In genomic region chr19:44562652-44563206, GRCm38 (mm10) we compare ENCODE assay signal across 8 mouse cellular contexts. TPM values are rescaled to one million over a fixed set of nuclear protein-coding genes. Genes with fewer than 3 reads are reported as not detected.
A peak's percentile ranks its signal among the peaks of the same experiment; 100 is the strongest.
DNase-seq lines count a peak whose midpoint lies in the region; ATAC-seq and TF ChIP-seq lines count a peak whose summit lies in the region.

Hif1an (plus strand) TSS chr19:44562850.

- WGBS in hindbrain, embryonic 10.5 days, result under 1% methylated on average over 33 of the region's 33 CpGs
- under 1% methylated on average over 33 of the region's 33 CpGs for WGBS in lung, postnatal 0 days

- peak; percentile 93 for TF ChIP-seq CTCF in lung, postnatal 0 days (IDR thresholded peaks at IDR 0.05)

- no peaks in the 10 kb centered on the region for H3K9me3 ChIP-seq in hindbrain, embryonic 10.5 days
- no peaks in the 10 kb centered on the region for H3K9me3 ChIP-seq in lung, postnatal 0 days (ENCODE audit: low read length)

- peaks cover 9% of the 10 kb centered on the region; the same call in 1 of the 2 replicates for H3K27me3 ChIP-seq in hindbrain, embryonic 10.5 days (ENCODE audit: insufficient read depth, poor library complexity, severe bottlenecking)
- H3K27me3 ChIP-seq in lung, postnatal 0 days (replicated peaks; ENCODE audit: insufficient read depth, low read length), result no peaks in the 10 kb centered on the region

- peak within 1 kb of the TSS; percentile 82 for H3K4me3 ChIP-seq in hindbrain, embryonic 10.5 days
- H3K4me3 ChIP-seq in lung, postnatal 0 days (ENCODE audit: low read depth, low read length), result peak within 1 kb of the TSS; percentile 84

- H3K4me1 ChIP-seq in hindbrain, embryonic 10.5 days (replicated peaks), result peaks cover 16% of the 10 kb centered on the region
- H3K4me1 ChIP-seq in lung, postnatal 0 days (ENCODE audit: insufficient read depth, low read depth, low read length), result peaks cover 8% of the 10 kb centered on the region

- peak within 1 kb of the TSS; percentile 94 for H3K27ac ChIP-seq in hindbrain, embryonic 10.5 days
- peak within 1 kb of the TSS; percentile 79 for H3K27ac ChIP-seq in lung, postnatal 0 days (ENCODE audit: low read length)

- peak within 1 kb of the TSS; percentile 61 for H3K4me2 ChIP-seq in lung, postnatal 0 days (replicated peaks; ENCODE audit: low read depth, low read length)

- peak within 1 kb of the TSS; percentile 67 for H3K9ac ChIP-seq in lung, postnatal 0 days (replicated peaks; ENCODE audit: low read depth)

- TF ChIP-seq EP300 in lung, postnatal 0 days (IDR thresholded peaks at IDR 0.05), result peak; percentile 70

- peaks cover 38% of the 10 kb centered on the region for H3K36me3 ChIP-seq in hindbrain, embryonic 10.5 days
- peaks cover 13% of the 10 kb centered on the region; the same call in 1 of the 2 replicates for H3K36me3 ChIP-seq in lung, postnatal 0 days (ENCODE audit: insufficient read depth, low read length)

- peak; percentile 93 for DNase-seq in MN1 (ENCODE audit: low spot score)
- DNase-seq in cerebellum, adult 9-10 months, result peak; percentile 98
- peak; percentile 96 for DNase-seq in hindbrain, embryonic 10.5 days (ENCODE audit: low spot score)
- peak; percentile 96 for DNase-seq in layer of hippocampus, adult 9-11 months
- peak; percentile 98 for DNase-seq in lung, postnatal 0 days (ENCODE audit: low spot score)
- peak; percentile 94 for DNase-seq in ovary, postnatal 14 days (ENCODE audit: low spot score)
- peak; percentile 95 for DNase-seq in thymus, postnatal 14 days

- peak; percentile 100 for ATAC-seq in frontal cortex, adult (ENCODE audit: low TSS enrichment)
- peak; percentile 98 for ATAC-seq in lung, postnatal 0 days

RNA-seq across cellular contexts. Expression of gene Hif1an, which starts in this region (rescaled TPM):
- 42.3 and 46.5 TPM in 2 replicates for polyA plus RNA-seq in hindbrain, embryonic 10.5 days (2016; fragmentation: Nextera tagmentation; extraction: Ambion mirVana)
- 21.7 and 23.8 TPM in 2 replicates for polyA plus RNA-seq in lung, postnatal 0 days (2015; fragmentation: Nextera tagmentation; extraction: Ambion mirVana)

Comparison
In these comparisons a context has a peak if more than half of its experiments do, and no peak if none do; other contexts are left out.
1. Peak in every context shown above with its lines: DNase-seq, ATAC-seq, H3K4me3 ChIP-seq and H3K27ac ChIP-seq.